Mouse (Mus musculus) fibroblast of lung, adult 2 months (primary cell): ENCODE results near the gene Smarcal1.

Source experiments
- DNase-seq: peaks from one replicate; pipeline ENCODE4 v3.0.0-alpha.2; 2011; ENCODE audit warnings: low read depth

The Smarcal1 gene

DNA sequence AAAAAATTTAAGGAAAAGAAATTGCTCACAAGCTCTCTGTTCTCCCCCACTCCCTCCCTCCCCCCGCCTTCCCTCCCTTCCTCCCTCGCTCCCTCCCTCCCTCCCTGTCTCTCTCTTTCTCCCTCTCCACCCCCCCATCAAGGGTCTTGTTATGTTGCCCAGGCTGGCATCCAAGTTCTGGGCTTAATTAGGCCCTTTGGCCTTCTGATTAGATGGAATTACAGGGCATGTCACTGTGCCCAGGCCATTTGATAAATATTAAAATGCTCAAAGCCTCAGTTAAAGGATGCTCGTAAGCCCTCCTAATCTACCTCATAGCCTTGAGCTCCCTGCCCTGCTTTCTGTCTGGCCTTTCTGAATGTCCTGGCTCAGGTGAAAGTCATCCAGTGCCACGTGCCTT is 7.6 kb downstream of the Smarcal1 start:
- no peak for DNase-seq

DNA sequence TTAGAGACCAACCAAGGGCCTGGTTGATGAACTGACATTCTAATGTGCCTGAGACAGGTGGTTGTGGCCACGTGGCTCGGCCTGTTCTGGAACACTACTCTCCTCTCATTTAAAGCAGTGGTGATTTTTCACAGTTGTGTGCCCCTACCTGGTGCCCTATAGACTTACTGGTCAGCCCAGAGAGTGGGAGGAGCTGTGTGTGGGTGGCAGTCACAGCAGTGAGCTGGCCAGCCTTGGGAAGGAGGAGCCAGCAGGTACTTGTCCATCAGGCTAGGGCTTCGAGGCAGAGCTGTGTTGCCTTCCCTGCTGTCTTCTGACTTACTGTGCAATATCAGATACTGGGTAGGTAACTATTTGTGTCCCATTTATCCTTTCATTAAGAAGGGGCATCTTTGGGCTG is 9.3 kb downstream of the Smarcal1 start:
- no peak for DNase-seq

DNA sequence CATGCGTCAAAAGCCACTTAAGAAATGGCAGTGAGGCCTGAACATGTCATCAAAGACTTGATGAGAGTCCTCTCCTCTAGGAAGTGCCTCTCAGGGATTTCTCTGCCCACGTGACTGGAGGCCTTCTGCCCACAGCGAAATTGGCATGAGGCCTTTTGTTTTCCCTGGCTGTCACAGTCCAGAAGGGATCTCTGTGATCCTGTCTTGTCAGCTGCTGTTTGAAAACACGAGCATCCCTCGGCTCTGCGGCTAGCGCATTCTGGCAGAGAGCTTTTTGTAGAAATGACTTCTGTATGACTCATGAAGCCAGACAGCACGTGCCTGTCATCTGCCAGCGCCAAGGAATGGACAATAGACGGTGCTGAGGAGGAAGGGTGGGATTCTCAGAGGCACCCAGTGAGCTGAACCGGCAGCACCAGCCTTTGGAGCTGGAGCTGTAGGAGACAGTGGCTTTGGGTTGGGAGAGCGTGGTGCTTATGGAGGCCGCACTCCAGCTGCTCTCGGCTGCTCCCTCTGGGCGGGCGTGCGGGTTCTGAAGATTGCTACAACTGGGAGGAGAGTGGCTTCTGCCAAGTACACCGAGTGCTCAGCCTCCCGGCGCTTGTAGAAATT is 10.4 kb downstream of the Smarcal1 start:
- DNase-seq = no peak

DNA sequence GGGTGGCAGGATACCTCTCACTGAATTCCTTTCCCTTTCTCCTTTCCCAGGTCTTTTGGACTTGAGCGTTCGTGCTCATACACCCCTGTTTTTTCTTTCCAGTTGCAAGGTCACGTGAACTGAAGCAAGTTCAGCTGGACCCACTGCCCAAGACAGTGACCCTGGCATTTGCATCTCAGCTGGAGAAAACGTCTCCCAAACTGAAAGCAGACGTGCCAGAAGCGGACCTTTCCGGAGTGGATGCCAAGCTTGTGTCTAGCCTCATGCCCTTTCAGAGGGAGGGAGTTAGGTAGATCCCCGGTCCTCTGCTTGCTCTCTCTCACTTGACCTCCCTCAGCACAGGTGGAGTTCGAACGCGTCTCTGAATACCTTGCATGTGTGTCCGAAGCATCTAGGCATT is 12.6 kb downstream of the Smarcal1 start:
- DNase-seq = no peak

DNA sequence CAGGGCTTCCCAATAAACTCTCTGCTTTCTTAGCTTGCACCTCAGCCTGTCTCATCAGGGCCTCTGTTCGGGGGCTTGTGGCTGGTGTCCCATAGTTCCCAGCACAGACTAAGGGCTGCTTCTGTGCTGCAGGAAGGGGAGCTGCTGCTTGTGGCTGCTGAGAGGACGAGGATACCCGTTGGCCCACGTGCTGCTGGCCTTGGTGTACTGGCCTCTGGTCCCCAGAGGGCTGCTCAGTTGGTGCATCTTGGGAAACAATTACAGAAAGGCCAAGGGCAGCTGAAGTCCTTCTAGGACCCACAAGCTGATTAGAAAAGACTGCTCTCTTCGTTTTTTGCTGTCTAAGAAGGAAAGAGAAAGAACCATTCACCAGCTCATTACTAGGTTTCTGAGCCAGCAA is 13.2 kb downstream of the Smarcal1 start:
- DNase-seq = no peak

DNA sequence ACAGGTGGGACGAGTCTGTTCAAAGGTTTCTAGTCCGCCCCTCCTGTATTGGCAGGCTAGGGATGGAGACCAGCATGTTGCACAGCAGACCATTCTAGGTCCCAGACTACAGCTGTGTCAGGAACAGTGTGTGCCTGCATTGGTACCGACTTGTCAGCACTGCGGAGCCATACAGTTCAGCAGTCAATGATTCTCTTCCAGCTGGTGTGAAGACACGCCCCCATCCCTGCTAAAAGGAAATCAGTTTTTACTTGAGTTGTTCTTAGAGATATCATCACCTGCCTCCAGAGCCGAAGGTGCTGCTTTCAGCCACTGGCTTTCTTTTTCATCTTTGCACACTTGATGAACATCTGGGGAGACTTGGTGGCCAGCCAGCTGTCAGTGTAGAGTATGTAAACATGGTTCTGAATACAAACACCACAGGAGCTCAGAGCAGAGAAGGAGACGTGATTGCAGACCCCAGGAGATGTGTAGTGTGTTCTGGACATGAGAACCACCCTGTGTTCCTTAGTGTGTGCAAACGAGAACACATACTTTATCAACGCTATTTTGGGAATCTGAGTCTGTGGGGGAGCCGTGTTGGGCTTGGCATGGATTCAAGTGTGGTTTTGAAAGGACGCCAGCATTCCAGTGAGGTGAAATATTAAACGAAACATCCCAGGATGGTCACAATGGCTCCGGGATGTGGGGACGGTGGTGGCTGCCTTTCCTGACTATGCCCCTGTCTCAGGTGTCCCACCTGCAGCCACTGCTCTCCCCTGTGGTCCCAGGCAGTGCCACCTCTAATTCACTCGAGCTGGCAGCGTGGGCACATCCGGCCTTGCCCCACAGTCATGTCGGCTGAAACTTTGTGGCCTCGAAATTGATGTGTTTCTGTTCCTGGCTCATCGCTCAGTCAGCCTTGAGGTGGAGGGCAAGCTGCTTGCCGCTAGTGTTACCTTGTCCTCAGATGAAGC is 16.4 kb downstream of the Smarcal1 start:
- DNase-seq = peak; percentile 35

DNA sequence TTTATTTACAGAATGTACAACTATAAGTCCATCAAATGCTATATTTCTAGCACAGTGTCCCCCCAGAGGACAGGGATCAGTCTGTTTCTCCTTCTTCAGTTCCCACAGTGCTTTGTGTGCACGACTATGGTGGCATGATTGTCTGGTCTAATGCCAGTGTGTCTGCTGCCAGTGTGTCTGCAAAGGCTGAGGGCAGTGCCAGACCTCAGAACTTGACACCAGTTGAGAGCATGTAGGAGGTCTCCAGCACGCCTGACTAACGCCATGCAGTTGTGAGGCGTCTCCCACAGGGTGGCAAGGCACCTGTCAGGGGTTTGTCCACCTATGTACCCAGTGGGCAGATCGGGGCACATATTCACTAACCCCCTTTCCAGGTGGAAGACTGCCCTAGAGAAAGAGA is 17.7 kb downstream of the Smarcal1 start:
- no peak for DNase-seq

DNA sequence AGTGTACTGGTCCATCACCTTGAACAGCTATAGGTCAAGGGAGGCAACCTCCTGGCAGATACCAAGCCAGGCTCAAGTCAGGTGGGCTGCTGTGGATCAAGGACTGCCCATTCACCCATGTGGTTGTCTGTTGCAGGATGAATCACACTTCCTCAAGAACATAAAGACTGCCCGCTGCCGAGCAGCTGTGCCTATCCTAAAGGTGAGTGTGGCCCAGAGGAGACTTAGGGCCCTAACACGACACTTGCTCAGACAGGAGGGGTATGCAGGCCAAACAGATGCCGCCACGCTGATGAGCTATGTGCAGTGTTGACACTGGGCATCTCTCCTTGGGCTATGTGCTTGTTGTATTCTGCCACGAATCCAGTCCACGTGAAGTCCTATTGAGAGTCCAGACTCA is 18.2 kb downstream of the Smarcal1 start:
- no peak for DNase-seq

DNA sequence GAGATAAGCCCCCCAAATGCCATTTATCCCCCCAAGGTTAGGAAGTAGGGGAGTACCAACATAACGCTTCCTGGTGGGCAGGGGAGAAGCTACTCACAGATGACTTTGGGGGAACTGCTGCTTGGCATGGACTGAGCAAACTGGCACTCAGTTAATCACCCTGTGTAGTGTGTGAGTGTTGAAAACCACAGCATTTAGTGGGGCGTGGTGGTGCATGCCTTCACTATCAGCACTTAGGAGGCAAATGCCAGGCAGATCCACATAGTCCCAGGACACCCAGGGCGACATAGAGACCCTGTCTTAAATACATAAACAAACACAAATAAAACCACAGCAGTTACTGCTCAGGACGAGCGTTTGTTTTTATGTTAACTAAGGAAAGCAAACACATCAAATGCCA is 19.1 kb downstream of the Smarcal1 start:
- DNase-seq = no peak

DNA sequence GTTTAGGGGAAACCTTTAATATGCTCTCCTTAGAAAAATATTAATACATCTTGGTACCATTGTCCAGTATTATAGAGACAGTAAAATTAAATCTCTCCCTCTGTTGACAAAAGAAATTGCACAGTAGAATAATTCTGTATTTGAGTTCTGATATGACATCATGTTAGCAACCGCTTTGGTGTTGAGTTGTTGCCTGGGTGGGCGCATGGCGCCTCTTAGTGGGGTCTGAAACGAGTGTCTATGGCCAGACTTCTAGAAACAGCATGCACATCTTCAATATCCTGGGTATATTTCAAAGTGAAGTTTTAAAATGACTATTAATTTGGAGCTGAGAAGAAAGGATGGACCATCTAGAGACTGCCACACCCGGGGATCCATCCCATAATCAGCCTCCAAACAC is 19.8 kb downstream of the Smarcal1 start:
- DNase-seq = no peak

DNA sequence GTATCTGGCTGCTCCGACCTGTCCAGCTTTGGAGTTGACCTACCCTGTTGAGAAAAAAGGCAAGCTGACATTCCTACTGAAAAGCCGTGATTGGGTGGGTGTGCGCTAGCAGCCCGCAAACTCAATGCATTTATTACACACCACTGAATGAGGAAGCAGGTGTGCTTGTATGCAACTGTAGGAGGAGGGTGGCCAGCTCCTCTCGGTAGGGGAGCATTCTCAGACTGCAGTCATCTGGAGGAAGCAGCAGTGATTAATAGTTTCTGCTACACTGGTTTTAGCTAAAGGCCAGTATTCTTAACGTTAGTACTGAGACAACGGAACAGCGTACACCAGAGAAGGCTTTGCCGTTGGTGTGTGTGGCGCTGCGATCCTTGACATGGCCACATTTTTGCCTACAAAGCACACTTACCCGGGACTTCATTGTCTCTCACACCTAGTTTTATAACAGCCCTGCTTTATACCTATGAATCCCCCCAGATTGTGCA is 23.2 kb downstream of the Smarcal1 start:
- DNase-seq = no peak

DNA sequence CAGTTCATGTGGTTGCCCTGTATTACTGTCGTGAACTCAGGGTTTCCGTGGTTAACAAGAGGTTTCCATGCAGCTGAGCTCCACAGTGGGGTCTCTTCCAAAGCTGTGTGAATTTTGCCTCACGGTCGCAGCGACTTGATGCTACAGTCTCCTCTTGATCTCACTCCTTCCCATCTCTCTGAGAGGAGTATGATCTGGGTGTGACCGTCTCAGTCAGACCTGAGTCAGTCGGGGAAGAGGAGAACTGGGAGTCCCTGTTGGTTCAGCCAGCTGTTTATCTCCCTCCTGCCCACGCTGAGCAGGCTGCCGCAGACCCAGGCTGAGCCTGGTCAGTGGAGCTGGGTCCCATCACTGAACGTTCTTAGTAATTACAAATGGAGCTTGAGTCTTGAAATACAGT is 26.1 kb downstream of the Smarcal1 start:
- no peak for DNase-seq

DNA sequence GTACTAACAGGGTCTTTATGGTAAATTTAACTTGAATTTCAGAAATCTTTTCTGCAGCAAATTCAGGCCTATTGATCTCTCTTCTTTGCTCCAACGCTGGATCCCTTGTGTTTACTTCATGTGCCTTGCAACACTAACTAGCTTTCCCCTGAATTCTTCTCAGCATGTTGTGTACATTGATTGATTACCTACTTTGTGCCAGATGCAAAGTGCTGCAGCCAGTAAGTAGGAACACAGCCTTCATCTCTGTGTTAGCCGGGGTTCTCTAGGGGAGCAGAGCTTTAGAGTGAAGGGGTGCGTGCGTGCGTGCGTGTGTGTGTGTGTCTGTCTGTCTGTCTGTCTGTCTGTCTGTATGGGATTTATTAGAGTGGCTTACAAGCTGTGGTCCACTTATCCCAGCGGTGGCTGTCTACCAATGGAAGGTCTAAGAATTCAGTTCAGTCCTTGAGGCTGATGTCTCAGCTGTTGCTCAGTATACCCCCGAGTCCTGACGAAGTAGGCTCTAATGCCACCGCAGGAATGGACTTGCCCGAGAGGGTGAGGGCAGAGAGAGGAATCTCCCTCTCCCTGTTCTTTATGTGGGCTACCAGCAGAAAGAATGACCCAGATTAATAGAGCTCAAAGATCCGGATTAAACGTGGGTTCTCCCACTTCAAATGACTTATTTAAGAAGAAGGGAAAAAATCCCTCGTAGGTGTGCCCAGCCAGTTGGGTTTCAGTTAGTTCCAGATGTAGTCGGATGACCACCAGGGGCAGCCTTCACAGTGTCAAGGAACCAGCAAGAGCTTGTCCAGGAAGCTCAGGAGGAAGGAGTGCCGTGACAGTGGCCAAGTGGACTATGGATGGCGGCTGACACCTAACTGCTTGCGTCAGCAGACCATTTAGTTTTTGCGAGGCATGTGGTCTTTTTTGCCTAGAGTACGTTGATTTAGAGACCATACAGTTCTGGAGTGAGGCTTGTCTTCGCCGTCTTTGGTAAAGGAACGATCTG is 27.1 kb downstream of the Smarcal1 start:
- no peak for DNase-seq

DNA sequence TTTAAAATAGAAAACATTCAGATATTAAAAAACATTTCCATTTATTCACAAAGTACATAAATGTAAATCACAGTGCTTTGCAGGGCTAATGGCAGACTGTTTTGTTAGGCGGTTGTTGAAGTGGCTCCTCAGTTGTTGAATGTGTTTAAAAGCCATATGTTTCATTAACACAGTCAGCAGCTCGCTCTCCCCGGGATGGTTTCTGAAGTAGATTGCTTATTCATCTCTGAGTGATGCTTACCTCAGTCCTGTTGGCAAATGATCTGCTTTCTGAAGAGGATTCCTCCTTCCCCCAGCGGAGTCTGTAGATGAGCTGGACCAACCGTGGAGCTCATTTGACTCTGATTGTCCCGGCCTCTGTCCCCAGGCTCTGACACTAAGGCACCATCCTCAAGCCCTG is 29.1 kb downstream of the Smarcal1 start:
- DNase-seq = no peak

DNA sequence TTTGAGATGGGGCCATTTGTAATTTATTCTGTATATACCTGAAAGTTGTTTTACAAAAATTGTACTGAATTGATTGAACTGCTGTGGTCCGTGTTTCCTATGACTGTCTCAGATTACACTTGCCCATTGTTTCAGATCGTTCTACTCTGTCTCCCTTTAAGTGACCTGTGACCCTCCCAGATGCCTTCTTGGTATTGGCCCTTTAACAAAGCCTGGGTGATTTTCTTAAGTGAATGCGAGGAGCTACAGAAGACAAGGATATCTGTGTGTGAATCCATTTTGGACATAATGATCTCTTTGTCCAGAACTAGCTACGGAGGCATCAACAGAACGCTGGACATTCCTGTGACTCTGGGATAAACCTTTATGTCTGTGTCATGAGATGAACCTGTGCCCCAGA is 52.2 kb downstream of the Smarcal1 start:
- no peak for DNase-seq

DNA sequence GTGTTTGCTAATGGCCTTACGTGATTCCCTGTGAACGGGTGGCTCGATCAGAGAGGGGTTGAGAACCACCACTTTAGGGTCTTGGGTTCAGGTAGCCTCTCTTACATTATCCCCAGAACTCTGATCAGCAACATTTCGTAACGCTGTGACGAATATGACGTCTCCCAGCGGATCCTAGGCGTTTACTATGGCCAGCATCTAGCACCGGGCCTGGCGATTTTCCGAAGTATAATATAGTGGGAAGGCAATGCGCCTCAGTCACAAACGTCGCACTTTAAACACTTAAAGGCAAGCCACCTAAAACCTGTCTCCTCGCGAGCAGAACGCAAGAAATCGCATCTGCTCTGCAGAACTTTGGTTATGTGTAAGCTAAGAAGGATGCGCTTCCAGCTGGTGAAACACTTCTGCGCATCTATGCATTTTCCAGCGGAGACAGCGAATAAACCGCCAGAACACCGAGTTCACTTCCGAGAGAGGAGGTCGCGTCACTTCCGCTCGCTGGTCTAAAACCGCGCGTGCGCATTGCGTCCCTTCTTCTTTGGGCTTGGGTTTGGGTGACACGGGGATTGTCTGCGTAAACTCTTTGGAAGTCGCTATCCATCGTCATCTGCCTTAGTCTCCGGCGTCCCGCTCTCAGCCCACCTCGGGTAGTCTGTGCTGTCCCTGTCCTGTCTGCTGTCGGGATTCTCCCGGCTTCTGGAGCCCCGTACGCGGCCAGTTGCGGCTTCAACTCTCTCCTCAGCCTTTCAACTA is 57.8 kb downstream of the Smarcal1 start:
- DNase-seq = no peak

DNA sequence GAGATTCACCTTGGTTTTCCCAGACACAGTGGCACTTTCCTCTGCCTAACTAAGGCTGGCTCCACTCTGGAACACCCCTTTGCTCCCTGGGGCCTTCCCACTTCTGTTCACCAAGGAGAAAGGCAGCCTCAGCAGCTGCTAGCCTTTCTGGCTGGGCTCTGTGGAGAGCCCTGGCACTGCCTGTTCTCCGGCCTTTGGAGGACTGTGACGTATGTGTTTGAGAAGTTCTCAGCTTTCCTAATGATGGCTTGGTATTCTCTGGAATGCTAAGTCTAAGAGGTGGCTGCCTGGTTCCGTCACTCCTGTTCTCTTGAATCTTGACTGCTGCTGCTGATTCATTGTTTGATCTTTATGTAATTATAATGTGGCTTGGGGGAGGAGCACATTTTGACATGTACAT is 90.0 kb downstream of the Smarcal1 start:
- peak; percentile 8 for DNase-seq
